Mouse (Mus musculus) lung, embryonic 16.5 days (tissue): ENCODE data around the gene Igsf21. TPM values are rescaled to one million over a fixed set of nuclear protein-coding genes. Genes with fewer than 3 reads are reported as not detected.
A peak's percentile ranks its signal among the peaks of the same experiment; 100 is the strongest.

Experiments
- ATAC-seq: fragments of 200-750 bp; cut with Nextera tagmentation; 2 replicates; pipeline ENCODE4 v1.8.0; 2017; ENCODE audit warnings: low read depth, mild to moderate bottlenecking, moderate library complexity
- H3K27ac ChIP-seq: fragments of 300-500 bp; sonication (generic); 2 replicates; pipeline ENCODE4 v1.5.1; 2014; ENCODE audit warnings: mild to moderate bottlenecking, control low read depth, low read length
- H3K27me3 ChIP-seq: fragments of 300-500 bp; sonication (generic); 2 replicates; pipeline ENCODE4 v1.6.1; 2014; ENCODE audit warnings: low read depth, low read length, mixed read lengths; ENCODE audit not compliant: control insufficient read depth, insufficient read depth
- H3K36me3 ChIP-seq: fragments of 300-500 bp; sonication (generic); 2 replicates; pipeline ENCODE4 v1.6.1; 2014; ENCODE audit warnings: low read length; ENCODE audit not compliant: control insufficient read depth, insufficient read depth
- H3K4me1 ChIP-seq: fragments of 300-500 bp; sonication (generic); replicated peaks from 2 replicates; pipeline ENCODE4 v1.6.1; 2014; ENCODE audit warnings: low read length, mixed read lengths; ENCODE audit not compliant: control insufficient read depth, insufficient read depth
- H3K4me2 ChIP-seq: fragments of 300-500 bp; sonication (generic); 2 replicates; pipeline ENCODE4 v1.6.1; 2014; ENCODE audit warnings: low read depth, low read length, control low read depth
- H3K4me3 ChIP-seq: fragments of 300-500 bp; sonication (generic); 2 replicates; pipeline ENCODE4 v1.5.1; 2014; ENCODE audit warnings: mild to moderate bottlenecking, low read length, control low read depth
- H3K9ac ChIP-seq: fragments of 300-500 bp; sonication (generic); 2 replicates; pipeline ENCODE4 v1.6.1; 2014; ENCODE audit warnings: low read length, control low read depth
- H3K9me3 ChIP-seq: fragments of 300-500 bp; sonication (generic); 2 replicates; pipeline ENCODE4 v1.6.1; 2016; ENCODE audit warnings: low read length; ENCODE audit not compliant: control insufficient read depth
- WGBS: fragments of 180-500 bp; shearing (Covaris S2); extraction: QIAGEN DNeasy Blood & Tissue Kit; methylation state at CpG from one replicate; pipeline ENCODE4 v1.1.7; 2014; 5-methylcytosine and 5-hydroxymethylcytosine counted together
- polyA plus RNA-seq: library from polyadenylated mRNA; unstranded; fragments of >200 nt; fragmentation: Nextera tagmentation; extraction: Ambion mirVana; gene quantifications from 2 replicates; pipeline ENCODE4 v1.2.1, GENCODE M21; 2015

The Igsf21 gene
- 0.13 and 0.48 TPM in 2 replicates for polyA plus RNA-seq

DNA sequence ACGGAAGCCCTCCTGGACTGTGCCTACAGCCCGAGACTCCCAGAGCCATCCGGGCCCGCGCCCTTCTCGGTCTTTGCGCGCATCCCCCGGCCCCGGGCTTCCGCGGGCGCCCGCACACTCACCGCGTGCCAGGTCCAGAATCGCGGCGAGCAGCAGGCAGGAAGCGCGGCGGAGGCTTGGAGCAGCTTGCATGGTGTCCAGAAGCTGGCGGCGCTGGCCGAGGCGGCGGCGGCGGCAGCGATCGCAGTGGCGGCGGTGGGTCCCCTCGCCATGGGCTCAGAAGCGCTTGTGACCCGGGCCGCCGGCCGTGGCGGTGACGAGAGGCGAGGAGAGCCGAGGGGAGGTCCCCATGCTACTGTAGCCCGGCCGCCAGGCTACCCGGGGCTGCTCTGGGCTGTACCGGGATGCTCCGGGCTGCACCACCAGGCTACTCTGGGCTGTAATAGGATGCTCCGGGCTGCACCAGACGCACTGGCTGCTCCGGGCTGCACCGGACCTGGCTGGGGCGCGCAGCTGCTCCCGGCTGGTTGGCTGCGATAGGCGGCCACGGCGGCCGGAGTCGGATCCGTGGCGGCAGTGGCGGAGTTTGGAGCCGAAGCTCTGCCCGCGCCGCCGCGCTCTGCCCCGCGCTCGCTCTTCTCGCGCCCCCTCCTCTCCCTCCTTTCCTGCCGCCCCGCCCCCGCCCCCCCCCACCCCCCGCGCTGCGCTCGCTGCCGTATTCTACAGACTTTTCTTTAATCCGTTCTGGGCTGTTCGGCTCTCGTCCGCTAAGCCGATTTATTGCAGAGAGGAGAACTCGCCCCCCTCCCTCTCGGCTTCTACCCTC, at the start of gene Igsf21:
Gene Igsf21, minus strand, starts transcription at position 605 of the 826 bp plus-strand sequence.
- Histone ChIP-seq H3K4me2 (peak within 1 kb of the TSS; percentile 18; the same call in 1 of the 2 replicates), H3K27ac (no peak within 1 kb of the TSS), H3K27me3 (peaks cover 72% of the 10 kb centered on the region), H3K9me3 (no peaks in the 10 kb centered on the region), H3K36me3 (no peaks in the 10 kb centered on the region), H3K9ac (no peak within 1 kb of the TSS), H3K4me1 (0 out of 2 replicates have a peak, but pooled peaks cover 2% of the 10 kb centered on the region), H3K4me3 (peak within 1 kb of the TSS; percentile 2; the same call in 1 of the 2 replicates)
- under 1% methylated on average over 72 of the region's 90 CpGs for WGBS
- 0 out of 2 replicates have a peak, but pooled peaks have one; percentile 44 for ATAC-seq

DNA sequence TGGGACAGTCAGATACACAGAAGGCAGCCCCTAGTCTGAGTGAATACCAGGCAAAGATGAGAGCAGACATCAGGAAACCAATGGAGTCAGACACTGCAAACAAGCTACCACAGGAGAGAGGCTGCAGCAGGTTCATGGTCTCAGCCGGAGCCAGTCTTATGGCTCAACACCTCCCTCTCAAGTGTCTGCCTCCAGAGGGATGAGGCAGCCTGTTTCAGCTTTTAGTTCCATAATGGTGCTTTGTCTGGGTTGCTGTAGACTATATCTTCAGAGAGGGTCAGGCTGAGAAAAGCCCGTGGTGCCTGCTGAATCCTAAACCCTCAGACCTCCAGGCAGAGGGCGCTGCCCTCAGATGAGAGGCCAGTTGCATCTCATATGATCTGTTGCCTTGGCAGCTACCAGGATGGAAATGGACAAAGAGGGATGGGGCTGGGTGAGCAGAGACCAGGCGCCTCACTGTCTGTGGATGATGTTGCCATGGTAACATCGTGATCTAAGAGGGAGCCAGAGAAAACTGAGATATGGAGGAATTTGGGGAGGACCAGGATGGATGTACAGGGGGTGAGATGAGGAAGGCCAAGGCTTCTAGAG, 39.2 kb upstream of the Igsf21 start:
- Histone ChIP-seq H3K27me3 (no peaks in the 10 kb centered on the region), H3K27ac (no peak overlapping the region), H3K4me3 (no peak overlapping the region), H3K9me3 (no peaks in the 10 kb centered on the region), H3K4me2 (no peak overlapping the region), H3K4me1 (no peaks in the 10 kb centered on the region), H3K9ac (no peak overlapping the region), H3K36me3 (no peaks in the 10 kb centered on the region)
- WGBS = 67% methylated on average over 5 of the region's 5 CpGs
- ATAC-seq = no peak

DNA sequence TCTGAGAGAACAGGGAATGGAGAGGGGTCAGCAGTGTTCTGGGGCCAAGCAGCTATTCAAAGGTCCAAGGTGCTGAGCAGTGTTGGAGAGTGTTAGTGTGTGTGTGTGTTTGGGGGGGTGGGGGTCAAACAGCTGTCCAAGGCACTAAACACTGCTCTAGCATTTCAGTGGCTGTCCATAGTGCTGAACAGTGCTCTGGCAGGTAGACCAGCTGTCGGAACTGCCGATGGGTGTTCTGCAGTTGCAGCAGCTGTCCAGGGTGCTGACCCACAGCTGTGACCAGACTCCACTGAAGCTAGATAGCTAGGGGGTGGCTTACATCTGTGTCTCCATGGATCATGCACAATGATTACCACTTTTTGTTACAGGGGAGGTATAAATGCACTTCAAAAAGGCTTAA, 36.8 kb upstream of the Igsf21 start:
- Histone ChIP-seq H3K27ac (no peak overlapping the region), H3K4me2 (no peak overlapping the region), H3K36me3 (no peaks in the 10 kb centered on the region), H3K9me3 (no peaks in the 10 kb centered on the region), H3K4me3 (no peak overlapping the region), H3K27me3 (no peaks in the 10 kb centered on the region), H3K9ac (no peak overlapping the region), H3K4me1 (no peaks in the 10 kb centered on the region)
- ATAC-seq = no peak
- 0% methylated on average over 2 of the region's 2 CpGs for WGBS

GRCm38 (mm10) chr4:140278269-140278668, 31.7 kb upstream of the Igsf21 start:
- H3K4me2 ChIP-seq = no peak overlapping the region
- no peak for ATAC-seq

DNA sequence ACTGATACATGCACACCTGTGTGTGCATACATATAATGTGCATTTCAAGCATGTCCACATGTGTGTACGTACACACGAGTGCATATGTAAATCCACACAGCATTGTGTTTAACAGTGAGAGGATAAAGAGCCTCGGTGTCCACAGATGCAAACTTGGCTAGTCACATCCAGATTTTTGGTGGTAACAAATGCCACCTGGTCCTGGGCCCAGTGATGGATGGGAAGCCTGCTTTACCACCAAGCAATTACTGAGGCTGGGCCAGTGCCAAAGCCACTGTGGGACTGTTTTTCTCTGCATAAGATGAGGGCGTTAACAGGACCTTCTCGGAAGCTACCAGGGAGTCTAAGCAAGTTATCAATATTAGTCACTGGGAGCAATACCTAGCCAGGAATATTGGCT, 25.3 kb upstream of the Igsf21 start:
- Histone ChIP-seq H3K27ac (no peak overlapping the region), H3K4me3 (no peak overlapping the region), H3K4me1 (no peaks in the 10 kb centered on the region), H3K9ac (no peak overlapping the region), H3K4me2 (no peak overlapping the region), H3K36me3 (no peaks in the 10 kb centered on the region), H3K9me3 (no peaks in the 10 kb centered on the region; the same call in 1 of the 2 replicates), H3K27me3 (no peaks in the 10 kb centered on the region)
- no peak for ATAC-seq
- 83% methylated on average over 5 of the region's 5 CpGs for WGBS

More at GRCm38 (mm10) chr4:140278269-140278668, 31.7 kb upstream of the Igsf21 start:
- no peaks in the 10 kb centered on the region for H3K36me3 ChIP-seq
- H3K27me3 ChIP-seq = no peaks in the 10 kb centered on the region
- H3K9ac ChIP-seq = no peak overlapping the region
- no peaks in the 10 kb centered on the region; the same call in 1 of the 2 replicates for H3K9me3 ChIP-seq
- 87% methylated on average over 2 of the region's 2 CpGs for WGBS
- no peak overlapping the region for H3K27ac ChIP-seq
- H3K4me1 ChIP-seq = no peaks in the 10 kb centered on the region
- no peak overlapping the region for H3K4me3 ChIP-seq

- 68% methylated on average over 7 of the region's 7 CpGs for WGBS
- ATAC-seq = no peak
Observed at GRCm38 (mm10) chr4:140270451-140270850, 23.9 kb upstream of the Igsf21 start.

GRCm38 (mm10) chr4:140269184-140269840, 22.7 kb upstream of the Igsf21 start:
- no peak for ATAC-seq
- Histone ChIP-seq H3K27ac (no peak overlapping the region), H3K4me1 (no peaks in the 10 kb centered on the region), H3K4me2 (no peak overlapping the region), H3K27me3 (no peaks in the 10 kb centered on the region), H3K9me3 (no peaks in the 10 kb centered on the region), H3K36me3 (no peaks in the 10 kb centered on the region), H3K4me3 (no peak overlapping the region), H3K9ac (no peak overlapping the region)
- 82% methylated on average over 15 of the region's 15 CpGs for WGBS

More at GRCm38 (mm10) chr4:140270451-140270850, 23.9 kb upstream of the Igsf21 start:
- Histone ChIP-seq H3K4me3 (no peak overlapping the region), H3K9me3 (no peaks in the 10 kb centered on the region), H3K9ac (no peak overlapping the region), H3K27me3 (no peaks in the 10 kb centered on the region), H3K27ac (no peak overlapping the region), H3K36me3 (no peaks in the 10 kb centered on the region), H3K4me2 (no peak overlapping the region), H3K4me1 (no peaks in the 10 kb centered on the region)

DNA sequence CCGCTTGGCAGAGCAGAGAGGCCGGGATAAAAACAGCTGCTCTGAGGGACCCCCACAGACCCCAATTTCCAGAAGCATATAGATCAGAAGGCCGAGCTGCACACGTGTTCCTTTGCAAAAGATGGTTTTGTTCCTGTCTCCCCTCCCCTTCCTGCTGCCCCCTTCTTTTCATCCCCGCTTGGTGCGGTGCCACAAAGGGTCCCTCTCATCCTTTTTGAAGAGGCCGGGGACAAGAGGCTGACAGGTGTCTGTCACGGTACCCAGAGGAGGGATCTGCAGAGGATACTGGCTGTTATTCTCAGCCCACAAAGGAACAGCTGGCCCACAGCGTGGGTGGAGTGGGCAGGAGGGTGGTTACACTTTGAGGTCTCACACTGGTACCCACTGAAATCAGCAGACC, 21.3 kb upstream of the Igsf21 start:
- no peaks in the 10 kb centered on the region for H3K27me3 ChIP-seq
- 72% methylated on average over 9 of the region's 9 CpGs for WGBS
- H3K9ac ChIP-seq = no peak overlapping the region
- no peak for ATAC-seq
- no peak overlapping the region for H3K4me2 ChIP-seq
- no peak overlapping the region for H3K4me3 ChIP-seq
- H3K9me3 ChIP-seq = no peaks in the 10 kb centered on the region
- no peaks in the 10 kb centered on the region for H3K4me1 ChIP-seq
- no peaks in the 10 kb centered on the region for H3K36me3 ChIP-seq
- H3K27ac ChIP-seq = no peak overlapping the region

- Histone ChIP-seq H3K36me3 (no peaks in the 10 kb centered on the region), H3K4me3 (no peak overlapping the region), H3K9me3 (no peaks in the 10 kb centered on the region), H3K4me1 (no peaks in the 10 kb centered on the region), H3K4me2 (no peak overlapping the region), H3K27me3 (no peaks in the 10 kb centered on the region), H3K9ac (no peak overlapping the region), H3K27ac (no peak overlapping the region)
- WGBS = 50% methylated on average over 5 of the region's 5 CpGs
- ATAC-seq = no peak
Observed at GRCm38 (mm10) chr4:140267086-140267485, 20.5 kb upstream of the Igsf21 start.
